In the genomic region with DNA sequence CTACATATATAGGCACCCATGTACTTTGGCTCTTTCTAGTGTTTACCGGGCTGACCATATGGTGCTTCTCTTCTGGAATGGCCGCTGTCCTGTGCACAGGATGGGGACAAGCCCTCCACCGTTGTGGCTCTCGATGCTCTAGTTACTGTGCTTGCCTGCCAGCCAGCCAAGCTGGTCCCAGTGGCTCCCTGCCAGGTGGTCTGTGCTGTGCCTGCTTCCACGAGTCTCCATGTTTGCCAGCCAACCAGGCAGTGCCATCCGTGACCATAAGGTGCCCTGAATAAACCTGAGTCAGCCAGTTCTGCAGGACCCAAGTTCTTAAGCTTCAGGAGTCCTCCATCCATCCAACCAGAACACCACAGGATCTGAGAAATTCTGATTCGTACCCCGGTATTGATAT, we compare ENCODE assay signal across 15 mouse cellular contexts. TPM values are rescaled to one million over a fixed set of nuclear protein-coding genes. Genes with fewer than 3 reads are reported as not detected.
DNase-seq lines count a peak whose midpoint lies in the region; ATAC-seq and TF ChIP-seq lines count a peak whose summit lies in the region.
"Had no signal": no experiment of that assay in that cellular context is flagged by ENCODE, and none has a peak within 500 bp of the region (broad histone marks: within the 10 kb centered on the region; RNA-seq: fewer than 3 reads in every experiment).

No protein-coding gene starts in this region.

- no peak for ATAC-seq in intestine, embryonic 14.5 days (replicated peaks; ENCODE audit: low FRiP score, low TSS enrichment, low read depth)
- ATAC-seq in intestine, postnatal 0 days, result no peak
- ATAC-seq in stomach, postnatal 0 days (ENCODE audit: low FRiP score, low TSS enrichment), result no peak
- ATAC-seq: hindbrain, embryonic 16.5 days; Patski had no signal

- H3K9ac ChIP-seq in intestine, embryonic 14.5 days (ENCODE audit: low read length), result no peak overlapping the region
- no peak overlapping the region for H3K9ac ChIP-seq in intestine, postnatal 0 days (ENCODE audit: low read depth, low read length)
- no peak overlapping the region for H3K9ac ChIP-seq in stomach, postnatal 0 days (ENCODE audit: low read length)
- H3K9ac ChIP-seq: embryonic facial prominence, embryonic 15.5 days had no signal

- peak overlapping the region; percentile 47; the same call in 1 of the 2 replicates for H3K27ac ChIP-seq in intestine, embryonic 14.5 days (ENCODE audit: low read depth)
- no peak overlapping the region for H3K27ac ChIP-seq in intestine, postnatal 0 days (ENCODE audit: low read depth, low read length)
- H3K27ac ChIP-seq in limb, embryonic 10.5 days, result peak overlapping the region; percentile 74
- H3K27ac ChIP-seq in stomach, postnatal 0 days (replicated peaks), result no peak overlapping the region
- H3K27ac ChIP-seq: embryonic facial prominence, embryonic 15.5 days had no signal

- WGBS in intestine, embryonic 14.5 days, result 81% methylated on average over 8 of the region's 8 CpGs
- WGBS in intestine, postnatal 0 days, result 83% methylated on average over 8 of the region's 8 CpGs
- WGBS in limb, embryonic 10.5 days, result 90% methylated on average over 8 of the region's 8 CpGs
- WGBS in stomach, postnatal 0 days, result 83% methylated on average over 8 of the region's 8 CpGs

- no peaks in the 10 kb centered on the region for H3K27me3 ChIP-seq in intestine, embryonic 14.5 days (replicated peaks; ENCODE audit: control insufficient read depth, insufficient read depth, low read length)
- no peaks in the 10 kb centered on the region for H3K27me3 ChIP-seq in intestine, postnatal 0 days (replicated peaks; ENCODE audit: control insufficient read depth, insufficient read depth, low read length)
- H3K27me3 ChIP-seq in limb, embryonic 10.5 days (ENCODE audit: low read depth, poor library complexity, severe bottlenecking), result no peaks in the 10 kb centered on the region
- no peaks in the 10 kb centered on the region for H3K27me3 ChIP-seq in stomach, postnatal 0 days (ENCODE audit: control insufficient read depth, insufficient read depth, low read length)
- H3K27me3 ChIP-seq: embryonic facial prominence, embryonic 15.5 days; Patski had no signal

- no peak for TF ChIP-seq EP300 in stomach, postnatal 0 days (optimal IDR thresholded peaks at IDR 0.05)

- DNase-seq in intestine, embryonic 14.5 days (ENCODE audit: low spot score), result no peak
- DNase-seq in right cerebral cortex, postnatal 14 days, result peak; percentile 32
- DNase-seq in right cerebral cortex, postnatal 36 days (ENCODE audit: low spot score in 2 of 2), result no peak
- peak; percentile 92 for DNase-seq in cerebellum, adult 9-10 months
- DNase-seq in limb, embryonic 10.5 days (ENCODE audit: low spot score), result no peak
- no peak for DNase-seq in stomach, postnatal 0 days (ENCODE audit: low spot score)
- DNase-seq: kidney, postnatal 14 days; lung, postnatal 36 days; thymus, postnatal 36 days had no signal

- no peak overlapping the region for H3K4me2 ChIP-seq in intestine, embryonic 14.5 days (ENCODE audit: low read length)
- H3K4me2 ChIP-seq in intestine, postnatal 0 days (replicated peaks; ENCODE audit: low read depth), result no peak overlapping the region
- no peak overlapping the region for H3K4me2 ChIP-seq in stomach, postnatal 0 days (replicated peaks; ENCODE audit: low read depth)
- H3K4me2 ChIP-seq: embryonic facial prominence, embryonic 15.5 days; liver, embryonic 11.5 days had no signal

- H3K4me3 ChIP-seq in intestine, embryonic 14.5 days (ENCODE audit: low read depth, low read length), result no peak overlapping the region
- no peak overlapping the region for H3K4me3 ChIP-seq in intestine, postnatal 0 days (ENCODE audit: low read depth, low read length)
- H3K4me3 ChIP-seq in limb, embryonic 10.5 days, result no peak overlapping the region
- H3K4me3 ChIP-seq in stomach, postnatal 0 days (ENCODE audit: low read depth, low read length), result no peak overlapping the region
- H3K4me3 ChIP-seq: embryonic facial prominence, embryonic 15.5 days had no signal

- peaks cover 12% of the 10 kb centered on the region for H3K4me1 ChIP-seq in intestine, embryonic 14.5 days (replicated peaks; ENCODE audit: control insufficient read depth, insufficient read depth, low read length)
- H3K4me1 ChIP-seq in intestine, postnatal 0 days (replicated peaks; ENCODE audit: control insufficient read depth, insufficient read depth, low read length), result no peaks in the 10 kb centered on the region
- peaks cover 39% of the 10 kb centered on the region for H3K4me1 ChIP-seq in limb, embryonic 10.5 days
- H3K4me1 ChIP-seq in stomach, postnatal 0 days (replicated peaks; ENCODE audit: control insufficient read depth, insufficient read depth), result no peaks in the 10 kb centered on the region; the same call in 1 of the 2 replicates

- no peaks in the 10 kb centered on the region for H3K9me3 ChIP-seq in intestine, embryonic 14.5 days (ENCODE audit: control insufficient read depth, low read length)
- H3K9me3 ChIP-seq in intestine, postnatal 0 days (ENCODE audit: control insufficient read depth), result no peaks in the 10 kb centered on the region
- no peaks in the 10 kb centered on the region for H3K9me3 ChIP-seq in limb, embryonic 10.5 days (replicated peaks)
- H3K9me3 ChIP-seq in stomach, postnatal 0 days (ENCODE audit: control insufficient read depth, low read length), result no peaks in the 10 kb centered on the region
- H3K9me3 ChIP-seq: embryonic facial prominence, embryonic 15.5 days had no signal

- H3K36me3 ChIP-seq in intestine, embryonic 14.5 days (ENCODE audit: control insufficient read depth, insufficient read depth, low read length), result no peaks in the 10 kb centered on the region
- H3K36me3 ChIP-seq in intestine, postnatal 0 days (ENCODE audit: control insufficient read depth, insufficient read depth), result no peaks in the 10 kb centered on the region
- H3K36me3 ChIP-seq in limb, embryonic 10.5 days, result no peaks in the 10 kb centered on the region
- no peaks in the 10 kb centered on the region for H3K36me3 ChIP-seq in stomach, postnatal 0 days (ENCODE audit: control insufficient read depth, insufficient read depth, low read length)
- H3K36me3 ChIP-seq: embryonic facial prominence, embryonic 15.5 days had no signal

- TF ChIP-seq CTCF in intestine, postnatal 0 days (IDR thresholded peaks at IDR 0.05; ENCODE audit: low read depth), result no peak
- TF ChIP-seq CTCF in stomach, postnatal 0 days (IDR thresholded peaks at IDR 0.05; ENCODE audit: low read depth), result no peak

RNA-seq across cellular contexts. Expression of gene Krtap5-4, which starts 31.8 kb away (rescaled TPM):
- polyA plus RNA-seq in intestine, embryonic 14.5 days (2014; fragmentation: Nextera tagmentation; extraction: Ambion mirVana), result not detected in 2 replicates
- polyA plus RNA-seq in intestine, postnatal 0 days (2015; fragmentation: Nextera tagmentation; extraction: Ambion mirVana), result not detected in 2 replicates
- polyA plus RNA-seq in limb, embryonic 10.5 days (2016; fragmentation: Nextera tagmentation; extraction: Ambion mirVana), result not detected in 2 replicates
- not detected in 2 replicates for polyA plus RNA-seq in stomach, postnatal 0 days (2015; fragmentation: Nextera tagmentation; extraction: Ambion mirVana)
- polyA plus RNA-seq: hindbrain, embryonic 16.5 days; liver, embryonic 11.5 days; Patski had no signal

RNA-seq across cellular contexts. Expression of gene Krtap5-1, which starts 38.2 kb away (rescaled TPM):
- 0.42 TPM in 1 of 2 replicates, not detected in the other for polyA plus RNA-seq in intestine, embryonic 14.5 days (2014; fragmentation: Nextera tagmentation; extraction: Ambion mirVana)
- polyA plus RNA-seq in intestine, postnatal 0 days (2015; fragmentation: Nextera tagmentation; extraction: Ambion mirVana), result not detected in 2 replicates
- polyA plus RNA-seq in limb, embryonic 10.5 days (2016; fragmentation: Nextera tagmentation; extraction: Ambion mirVana), result not detected in 2 replicates
- not detected in 2 replicates for polyA plus RNA-seq in stomach, postnatal 0 days (2015; fragmentation: Nextera tagmentation; extraction: Ambion mirVana)
- polyA plus RNA-seq: heart, embryonic 14.5 days; hindbrain, embryonic 16.5 days; liver, embryonic 11.5 days; Patski had no signal

RNA-seq across cellular contexts. Expression of gene Ifitm10, which starts 38.4 kb away (rescaled TPM):
- 1.7 and 2.1 TPM in 2 replicates for polyA plus RNA-seq in intestine, embryonic 14.5 days (2014; fragmentation: Nextera tagmentation; extraction: Ambion mirVana)
- polyA plus RNA-seq in intestine, postnatal 0 days (2015; fragmentation: Nextera tagmentation; extraction: Ambion mirVana), result 1.5 and 1.6 TPM in 2 replicates
- polyA plus RNA-seq in limb, embryonic 10.5 days (2016; fragmentation: Nextera tagmentation; extraction: Ambion mirVana), result 0.53 and 0.73 TPM in 2 replicates
- 9.9 and 12.0 TPM in 2 replicates for polyA plus RNA-seq in stomach, postnatal 0 days (2015; fragmentation: Nextera tagmentation; extraction: Ambion mirVana)

RNA-seq across cellular contexts. Expression of gene Gm49369, which starts 47.3 kb away (rescaled TPM):
- 0.54 TPM in 1 of 2 replicates, not detected in the other for polyA plus RNA-seq in intestine, embryonic 14.5 days (2014; fragmentation: Nextera tagmentation; extraction: Ambion mirVana)
- not detected in 2 replicates for polyA plus RNA-seq in intestine, postnatal 0 days (2015; fragmentation: Nextera tagmentation; extraction: Ambion mirVana)
- 0.63 and 1.1 TPM in 2 replicates for polyA plus RNA-seq in limb, embryonic 10.5 days (2016; fragmentation: Nextera tagmentation; extraction: Ambion mirVana)
- polyA plus RNA-seq in stomach, postnatal 0 days (2015; fragmentation: Nextera tagmentation; extraction: Ambion mirVana), result 0.80 and 0.81 TPM in 2 replicates
- polyA plus RNA-seq: embryonic facial prominence, embryonic 15.5 days; heart, embryonic 14.5 days; liver, embryonic 11.5 days had no signal

RNA-seq across cellular contexts. Expression of gene Ctsd, which starts 52.7 kb away (rescaled TPM):
- polyA plus RNA-seq in intestine, embryonic 14.5 days (2014; fragmentation: Nextera tagmentation; extraction: Ambion mirVana), result 245 and 248 TPM in 2 replicates
- polyA plus RNA-seq in intestine, postnatal 0 days (2015; fragmentation: Nextera tagmentation; extraction: Ambion mirVana), result 479 and 496 TPM in 2 replicates
- 121 and 132 TPM in 2 replicates for polyA plus RNA-seq in limb, embryonic 10.5 days (2016; fragmentation: Nextera tagmentation; extraction: Ambion mirVana)
- polyA plus RNA-seq in stomach, postnatal 0 days (2015; fragmentation: Nextera tagmentation; extraction: Ambion mirVana), result 798 and 841 TPM in 2 replicates

Comparison
In these comparisons a context has a peak if more than half of its experiments do, and no peak if none do; other contexts are left out.
1. DNase-seq: peak in right cerebral cortex, postnatal 14 days (single experiment) and cerebellum, adult 9-10 months (single experiment); none in intestine, embryonic 14.5 days (single experiment), right cerebral cortex, postnatal 36 days (0 of 2), limb, embryonic 10.5 days (single experiment) and stomach, postnatal 0 days (single experiment).
2. H3K27ac ChIP-seq: peak in intestine, embryonic 14.5 days (single experiment) and limb, embryonic 10.5 days (single experiment); none in intestine, postnatal 0 days (single experiment) and stomach, postnatal 0 days (single experiment).